Mouse (Mus musculus) left cerebral cortex, adult 18-20 months (tissue): ENCODE measurements around the gene Degs2. TPM values are rescaled to one million over a fixed set of nuclear protein-coding genes. Genes with fewer than 3 reads are reported as not detected.
"Not testable (repeated sequence)": the region's sequence is repeated elsewhere in the genome, so short reads cannot be mapped to it uniquely, and the experiment has no call there.

Experiments used
- DNase-seq, 2 experiments: peaks; one replicate each; pipeline ENCODE4 v3.0.0; 2021 to 2022; ENCODE audit warnings: low spot score in 2 of 2, mixed read lengths in 1 of 2
- long read RNA-seq, 2 experiments: library from polyadenylated mRNA; stranded (forward); transcript quantifications; one replicate each; pipeline ENCODE4 v2.0.0; 2021
- total RNA-seq, 2 experiments: library from RNA; stranded (reverse); gene quantifications; 2 replicates each; pipeline ENCODE4 v1.2.3; 2021

Degs2 gene
- total RNA-seq = 1 to 10 TPM; 3.5 to 4.6 TPM
- long read RNA-seq, experiment 1, partial matches to known transcripts = 0 of 6 reads
- long read RNA-seq, experiment 1, other reads (novel, unspliced or antisense) = 2 of 6 reads
- long read RNA-seq, experiment 2, transcript Degs2-201 (3 exons, 1,287 nt) = major isoform, 5 of 8 reads
- long read RNA-seq, experiment 2, partial matches to known transcripts = 1 of 8 reads
- long read RNA-seq, experiment 2, other reads (novel, unspliced or antisense) = 1 of 8 reads

GRCm38 (mm10) chr12:108702185-108702584 lies at the start of gene Degs2:
TSS of gene Degs2 (minus strand) at chr12:108702315.
- no peak for DNase-seq

- DNase-seq = no peak
These were observed 49.7 kb upstream of the Degs2 start for GRCm38 (mm10) chr12:108751790-108752189.

GRCm38 (mm10) chr12:108750226-108750625 lies 48.1 kb upstream of the Degs2 start:
- DNase-seq = no peak

GRCm38 (mm10) chr12:108749454-108749853 lies 47.3 kb upstream of the Degs2 start:
- no peak for DNase-seq

GRCm38 (mm10) chr12:108749019-108749418 lies 46.9 kb upstream of the Degs2 start:
- DNase-seq = no peak

GRCm38 (mm10) chr12:108745990-108746389 lies 43.9 kb upstream of the Degs2 start:
- no peak for DNase-seq

GRCm38 (mm10) chr12:108742241-108742640 lies 40.1 kb upstream of the Degs2 start:
- no peak for DNase-seq

GRCm38 (mm10) chr12:108741472-108741871 lies 39.4 kb upstream of the Degs2 start:
- no peak for DNase-seq

GRCm38 (mm10) chr12:108738745-108739144 lies 36.6 kb upstream of the Degs2 start:
- DNase-seq = no peak

- DNase-seq = no peak
These were observed 35.7 kb upstream of the Degs2 start for GRCm38 (mm10) chr12:108737838-108738237.

GRCm38 (mm10) chr12:108734386-108734785 lies 32.3 kb upstream of the Degs2 start:
- no peak for DNase-seq

GRCm38 (mm10) chr12:108723841-108724240 lies 21.7 kb upstream of the Degs2 start:
- DNase-seq = no peak

- DNase-seq = no peak
These were observed 20.3 kb upstream of the Degs2 start for GRCm38 (mm10) chr12:108722464-108722863.

GRCm38 (mm10) chr12:108718485-108718884 lies 16.4 kb upstream of the Degs2 start:
- no peak for DNase-seq

GRCm38 (mm10) chr12:108715854-108716253 lies 13.7 kb upstream of the Degs2 start:
- no peak for DNase-seq

GRCm38 (mm10) chr12:108713972-108714371 lies 11.9 kb upstream of the Degs2 start:
- not testable (repeated sequence) for DNase-seq

GRCm38 (mm10) chr12:108712481-108712880 lies 10.4 kb upstream of the Degs2 start:
- DNase-seq = no peak

- DNase-seq = no peak
These were observed 8.9 kb upstream of the Degs2 start for GRCm38 (mm10) chr12:108710861-108711615.

- DNase-seq = no peak
These were observed 8.1 kb upstream of the Degs2 start for GRCm38 (mm10) chr12:108709964-108710765.

GRCm38 (mm10) chr12:108709386-108709785 lies 7.3 kb upstream of the Degs2 start:
- DNase-seq = no peak

- no peak for DNase-seq
These were observed 4.0 kb upstream of the Degs2 start for GRCm38 (mm10) chr12:108706129-108706528.

GRCm38 (mm10) chr12:108705486-108705885 lies 3.4 kb upstream of the Degs2 start:
- DNase-seq = no peak
